Mouse (Mus musculus) stomach, embryonic 16.5 days (tissue): ENCODE results near the gene Lrrc15. TPM values are rescaled to one million over a fixed set of nuclear protein-coding genes. Genes with fewer than 3 reads are reported as not detected.

Experiments used
- polyA plus RNA-seq: library from polyadenylated mRNA; unstranded; fragments of >200 nt; fragmentation: Nextera tagmentation; extraction: Ambion mirVana; gene quantifications from 2 replicates; pipeline ENCODE4 v1.2.1, GENCODE M21; 2015

The Lrrc15 gene
- polyA plus RNA-seq, 1 experiment from 2014 or later, result 0.28 TPM

Other genes with a start within 250 kb of the Lrrc15 start
- gene Hes1, start 218.9 kb downstream of the Lrrc15 start, polyA plus RNA-seq, result 34.4 and 38.5 TPM in 2 replicates
- gene Cpn2, start 15.8 kb downstream of the Lrrc15 start, polyA plus RNA-seq, result 0.17 and 0.26 TPM in 2 replicates
- gene Gp5, start 27.5 kb upstream of the Lrrc15 start, polyA plus RNA-seq, result 0.52 and 0.54 TPM in 2 replicates
- gene Atp13a3, start 122.7 kb upstream of the Lrrc15 start, polyA plus RNA-seq, result 9.1 and 12.0 TPM in 2 replicates